Mouse (Mus musculus): ENCODE results near the gene Tgfb2. TPM values are rescaled to one million over a fixed set of nuclear protein-coding genes. Genes with fewer than 3 reads are reported as not detected.

Gene Tgfb2
- polyA plus RNA-seq, 1 experiment from 2014 or later: 45.0 TPM

DNA sequence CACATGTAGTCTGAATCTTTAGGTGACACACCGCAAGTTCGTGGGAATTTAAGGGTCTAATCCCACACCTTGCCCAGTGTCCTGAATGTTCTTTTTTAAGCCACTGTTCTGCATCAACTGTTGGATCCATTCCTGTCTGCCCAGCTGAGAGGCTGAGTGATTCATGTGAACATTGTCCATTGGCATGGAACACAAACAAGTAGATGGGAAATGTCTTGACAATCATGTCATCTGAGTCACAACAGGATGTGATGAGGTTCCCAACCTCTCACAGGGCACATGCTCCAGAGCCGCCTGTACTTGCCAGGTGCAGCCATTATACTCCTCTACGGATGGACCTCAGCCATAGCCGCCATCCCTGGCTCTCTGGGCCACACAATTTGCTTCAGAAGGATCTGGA lies 101.7 kb downstream of the Tgfb2 start:
- Histone ChIP-seq H3K27ac (replicated peaks; ENCODE audit: low read depth, low read length) (no peak overlapping the region), H3K4me2 (ENCODE audit: low read depth, severe bottlenecking) (no peak overlapping the region), H3K9me3 (ENCODE audit: control insufficient read depth, low read length) (no peaks in the 10 kb centered on the region), H3K27me3 (ENCODE audit: control insufficient read depth, insufficient read depth, low read length) (no peaks in the 10 kb centered on the region), H3K9ac (ENCODE audit: low read length) (no peak overlapping the region), H3K4me1 (ENCODE audit: control insufficient read depth, insufficient read depth, low read length) (0 out of 2 replicates have a peak, but pooled peaks cover 4% of the 10 kb centered on the region), H3K36me3 (ENCODE audit: control insufficient read depth, insufficient read depth, low read length) (no peaks in the 10 kb centered on the region), H3K4me3 (ENCODE audit: low read depth, low read length) (no peak overlapping the region)
- 90% methylated on average over 5 of the region's 5 CpGs for WGBS
- DNase-seq (ENCODE audit: low spot score) (no peak), ATAC-seq (ENCODE audit: insufficient number of reproducible peaks, low FRiP score, low TSS enrichment, low read depth) (no peak)

DNA sequence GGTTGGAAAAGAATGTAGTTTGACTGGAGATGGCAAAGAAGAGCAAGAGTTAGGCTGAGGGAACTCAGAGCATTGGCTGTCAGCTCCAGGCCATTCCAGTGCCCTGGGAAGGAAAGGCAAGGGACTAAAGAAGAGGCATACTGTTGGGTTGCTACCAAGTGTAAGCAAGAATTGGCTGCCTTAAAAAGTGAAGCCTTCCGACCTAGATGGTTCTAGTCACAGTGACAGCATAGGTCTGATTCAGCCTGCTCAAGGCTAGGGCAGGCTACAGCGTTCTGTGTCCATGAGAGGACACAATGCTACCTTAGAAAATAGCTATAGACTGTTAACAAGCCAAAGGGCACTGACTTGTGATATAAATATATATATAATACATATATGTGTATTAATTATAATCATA lies 117.6 kb downstream of the Tgfb2 start:
- H3K4me1 ChIP-seq (ENCODE audit: control insufficient read depth, insufficient read depth, low read length): no peaks in the 10 kb centered on the region
- H3K27ac ChIP-seq (replicated peaks; ENCODE audit: low read depth, low read length): no peak overlapping the region
- ATAC-seq (ENCODE audit: insufficient number of reproducible peaks, low FRiP score, low TSS enrichment, low read depth) (no peak), DNase-seq (ENCODE audit: low spot score) (no peak)
- no peak overlapping the region for H3K9ac ChIP-seq (ENCODE audit: low read length)
- no peaks in the 10 kb centered on the region for H3K9me3 ChIP-seq (ENCODE audit: control insufficient read depth, low read length)
- no peak overlapping the region for H3K4me2 ChIP-seq (ENCODE audit: low read depth, severe bottlenecking)
- H3K36me3 ChIP-seq (ENCODE audit: control insufficient read depth, insufficient read depth, low read length): no peaks in the 10 kb centered on the region
- WGBS: 89% methylated on average over 2 of the region's 2 CpGs
- H3K27me3 ChIP-seq (ENCODE audit: control insufficient read depth, insufficient read depth, low read length): no peaks in the 10 kb centered on the region
- no peak overlapping the region for H3K4me3 ChIP-seq (ENCODE audit: low read depth, low read length)

DNA sequence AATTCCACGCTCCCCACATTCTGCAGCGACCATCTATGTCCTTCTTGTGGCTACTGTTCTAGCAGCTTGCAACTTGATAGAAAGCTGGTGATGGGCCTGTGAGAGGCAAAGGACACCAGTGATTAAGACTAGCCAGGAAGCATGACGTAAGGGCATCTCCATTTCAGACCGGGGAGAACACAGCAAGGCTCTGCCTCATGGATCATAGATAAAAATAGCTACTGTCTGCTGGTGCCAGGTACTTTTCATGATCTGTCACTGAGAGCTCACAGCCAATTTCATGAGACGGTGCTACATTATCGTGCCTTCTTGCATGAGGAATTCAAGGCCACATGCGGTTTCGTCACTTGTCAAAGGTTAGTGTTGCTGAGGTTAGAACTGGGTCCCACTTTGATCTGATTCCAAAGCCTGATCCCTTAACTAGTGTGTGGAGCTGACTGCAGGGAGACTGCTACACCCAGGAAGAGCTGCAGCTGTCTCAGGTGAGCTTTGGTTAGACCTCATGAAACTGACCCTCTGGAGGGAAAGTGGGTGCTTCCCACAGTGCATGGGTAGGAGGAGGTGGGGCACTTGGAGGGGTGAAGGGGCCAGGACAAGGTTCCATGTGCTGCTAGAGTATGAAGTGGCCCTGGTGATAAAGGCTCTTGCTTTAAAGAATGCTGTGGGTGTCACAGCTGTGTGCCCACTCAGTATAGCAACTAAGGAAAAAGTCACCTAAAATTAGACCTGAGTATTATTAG lies 118.6 kb downstream of the Tgfb2 start:
- H3K4me1 ChIP-seq (ENCODE audit: control insufficient read depth, insufficient read depth, low read length): no peaks in the 10 kb centered on the region
- no peaks in the 10 kb centered on the region for H3K9me3 ChIP-seq (ENCODE audit: control insufficient read depth, low read length)
- H3K4me2 ChIP-seq (ENCODE audit: low read depth, severe bottlenecking): no peak overlapping the region
- no peaks in the 10 kb centered on the region for H3K36me3 ChIP-seq (ENCODE audit: control insufficient read depth, insufficient read depth, low read length)
- H3K27ac ChIP-seq (replicated peaks; ENCODE audit: low read depth, low read length): no peak overlapping the region
- no peak overlapping the region for H3K9ac ChIP-seq (ENCODE audit: low read length)
- no peak for ATAC-seq (ENCODE audit: insufficient number of reproducible peaks, low FRiP score, low TSS enrichment, low read depth)
- WGBS: 86% methylated on average over 8 of the region's 8 CpGs
- H3K27me3 ChIP-seq (ENCODE audit: control insufficient read depth, insufficient read depth, low read length): no peaks in the 10 kb centered on the region
- no peak for DNase-seq (ENCODE audit: low spot score)
- no peak overlapping the region for H3K4me3 ChIP-seq (ENCODE audit: low read depth, low read length)

DNA sequence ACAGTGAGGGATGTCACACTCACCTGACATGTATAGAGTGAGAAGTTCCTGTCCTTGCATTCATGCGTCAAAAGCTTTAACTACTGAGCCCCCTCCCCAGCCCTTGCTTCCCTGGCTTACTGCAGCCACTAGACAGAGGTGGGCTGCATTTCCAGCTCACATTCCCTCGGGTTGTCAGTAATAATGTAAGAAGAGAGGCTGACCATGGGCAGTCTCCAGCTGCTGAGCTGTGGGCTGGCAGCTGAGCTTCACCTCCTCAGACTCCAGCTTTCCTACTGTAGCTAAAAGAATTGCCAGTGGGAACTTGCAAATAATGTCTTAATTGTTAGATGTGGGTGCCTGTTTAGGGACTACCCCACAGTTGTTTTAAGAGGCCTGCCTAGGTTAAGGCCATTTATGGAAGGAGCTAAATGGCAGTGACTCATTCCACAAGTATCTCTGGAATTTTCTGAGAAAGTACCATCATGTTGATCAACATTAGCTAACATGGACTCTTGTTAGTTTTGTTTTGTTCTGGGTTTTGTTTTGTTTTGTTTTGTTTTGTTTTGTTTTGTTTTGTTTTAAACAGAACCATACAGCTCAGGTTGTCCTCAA lies 120.1 kb downstream of the Tgfb2 start:
- H3K4me2 ChIP-seq (ENCODE audit: low read depth, severe bottlenecking): no peak overlapping the region
- H3K9me3 ChIP-seq (ENCODE audit: control insufficient read depth, low read length): no peaks in the 10 kb centered on the region
- H3K27me3 ChIP-seq (ENCODE audit: control insufficient read depth, insufficient read depth, low read length): no peaks in the 10 kb centered on the region
- H3K4me1 ChIP-seq (ENCODE audit: control insufficient read depth, insufficient read depth, low read length): no peaks in the 10 kb centered on the region
- 58% methylated on average over 2 of the region's 2 CpGs for WGBS
- no peak overlapping the region for H3K27ac ChIP-seq (replicated peaks; ENCODE audit: low read depth, low read length)
- no peaks in the 10 kb centered on the region for H3K36me3 ChIP-seq (ENCODE audit: control insufficient read depth, insufficient read depth, low read length)
- DNase-seq (ENCODE audit: low spot score): no peak
- ATAC-seq (ENCODE audit: insufficient number of reproducible peaks, low FRiP score, low TSS enrichment, low read depth): no peak
- H3K4me3 ChIP-seq (ENCODE audit: low read depth, low read length): no peak overlapping the region
- H3K9ac ChIP-seq (ENCODE audit: low read length): no peak overlapping the region

DNA sequence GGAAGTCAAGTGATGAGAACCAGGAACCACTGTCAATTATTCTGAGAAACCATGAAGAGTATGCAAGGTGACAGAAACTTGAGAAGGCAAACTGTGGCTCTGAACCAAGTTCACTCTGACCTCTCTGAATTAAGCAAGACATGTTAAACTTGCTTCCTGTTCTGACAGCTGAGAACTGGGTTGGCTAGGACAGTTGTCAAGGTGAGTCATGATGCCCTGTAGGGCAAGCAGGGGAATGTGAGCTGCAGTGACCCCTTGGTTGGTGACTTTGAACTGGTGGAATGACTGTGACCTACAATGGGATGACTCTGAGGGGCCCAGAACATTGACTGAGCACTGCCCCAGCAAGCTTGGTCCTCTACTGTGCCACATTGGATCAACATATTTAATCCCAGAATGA lies 121.9 kb downstream of the Tgfb2 start:
- H3K9me3 ChIP-seq (ENCODE audit: control insufficient read depth, low read length): no peaks in the 10 kb centered on the region
- DNase-seq (ENCODE audit: low spot score) (no peak), ATAC-seq (ENCODE audit: insufficient number of reproducible peaks, low FRiP score, low TSS enrichment, low read depth) (no peak)
- H3K9ac ChIP-seq (ENCODE audit: low read length): no peak overlapping the region
- H3K27me3 ChIP-seq (ENCODE audit: control insufficient read depth, insufficient read depth, low read length): no peaks in the 10 kb centered on the region
- H3K4me2 ChIP-seq (ENCODE audit: low read depth, severe bottlenecking): no peak overlapping the region
- no peak overlapping the region for H3K4me3 ChIP-seq (ENCODE audit: low read depth, low read length)
- H3K36me3 ChIP-seq (ENCODE audit: control insufficient read depth, insufficient read depth, low read length): no peaks in the 10 kb centered on the region
- H3K27ac ChIP-seq (replicated peaks; ENCODE audit: low read depth, low read length): no peak overlapping the region
- H3K4me1 ChIP-seq (ENCODE audit: control insufficient read depth, insufficient read depth, low read length): no peaks in the 10 kb centered on the region

DNA sequence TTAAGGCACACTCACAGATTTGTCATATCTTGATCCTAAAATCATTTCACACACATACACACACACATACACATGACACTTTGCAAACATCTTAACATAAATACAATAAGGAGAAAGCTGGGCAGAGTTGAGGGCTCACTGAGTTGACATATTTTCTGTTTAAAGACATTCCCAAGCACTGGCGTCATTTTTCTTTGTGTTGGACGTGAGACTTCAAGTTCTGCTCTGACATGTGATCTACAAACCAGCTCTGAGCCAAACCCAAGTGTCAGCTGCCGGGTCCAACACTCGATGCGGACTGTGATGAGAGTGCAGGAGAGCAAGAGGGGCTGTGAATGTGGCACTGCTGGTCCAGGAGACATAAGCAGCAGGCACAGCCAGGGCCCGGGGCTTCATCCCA lies 123.7 kb downstream of the Tgfb2 start:
- Histone ChIP-seq H3K27me3 (ENCODE audit: control insufficient read depth, insufficient read depth, low read length) (no peaks in the 10 kb centered on the region), H3K4me3 (ENCODE audit: low read depth, low read length) (no peak overlapping the region), H3K4me1 (ENCODE audit: control insufficient read depth, insufficient read depth, low read length) (no peaks in the 10 kb centered on the region), H3K9ac (ENCODE audit: low read length) (no peak overlapping the region), H3K4me2 (ENCODE audit: low read depth, severe bottlenecking) (no peak overlapping the region), H3K36me3 (ENCODE audit: control insufficient read depth, insufficient read depth, low read length) (no peaks in the 10 kb centered on the region), H3K27ac (replicated peaks; ENCODE audit: low read depth, low read length) (no peak overlapping the region), H3K9me3 (ENCODE audit: control insufficient read depth, low read length) (no peaks in the 10 kb centered on the region)
- no peak for ATAC-seq (ENCODE audit: insufficient number of reproducible peaks, low FRiP score, low TSS enrichment, low read depth)
- WGBS: 83% methylated on average over 6 of the region's 6 CpGs
- DNase-seq (ENCODE audit: low spot score): no peak

DNA sequence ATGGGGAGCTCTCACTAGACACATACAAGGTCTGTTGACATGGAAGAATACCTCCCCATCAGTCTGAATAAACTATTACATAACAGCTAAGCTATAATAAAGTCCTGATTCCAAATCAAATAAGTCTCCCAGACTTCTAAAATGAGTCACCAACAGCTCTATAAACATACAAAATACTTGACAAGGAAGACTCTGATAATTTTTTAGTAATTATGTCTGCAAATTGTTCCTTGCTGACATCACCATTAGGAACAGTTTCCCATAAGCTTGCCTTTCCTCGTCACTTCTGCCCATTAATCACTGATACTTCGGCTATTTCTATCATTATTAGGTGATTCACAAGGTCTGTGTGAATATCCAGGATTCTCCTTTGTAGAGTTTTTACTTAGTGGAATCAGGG lies 124.1 kb downstream of the Tgfb2 start:
- H3K27ac ChIP-seq (replicated peaks; ENCODE audit: low read depth, low read length): no peak overlapping the region
- WGBS: 82% methylated on average over 2 of the region's 2 CpGs

DNA sequence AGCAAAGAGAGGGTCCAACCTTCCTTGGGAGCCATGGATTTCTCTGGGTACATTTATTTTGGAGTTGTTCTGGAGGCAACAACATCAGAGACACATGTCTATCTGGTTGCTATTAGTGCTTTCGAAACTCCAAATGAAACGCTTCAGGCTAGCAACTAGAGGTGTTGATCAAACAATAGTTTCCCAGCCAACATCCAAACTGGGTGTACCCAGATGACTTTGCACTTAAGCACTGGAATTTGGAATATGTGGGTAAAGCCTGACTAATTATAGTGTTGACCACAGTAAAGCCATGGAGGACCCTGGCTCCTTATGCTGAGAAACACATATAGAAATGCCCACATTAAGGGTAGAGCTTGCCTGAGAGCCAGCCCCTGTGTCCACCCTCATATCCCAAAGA lies 124.7 kb downstream of the Tgfb2 start:
- ATAC-seq (ENCODE audit: insufficient number of reproducible peaks, low FRiP score, low TSS enrichment, low read depth) (no peak), DNase-seq (ENCODE audit: low spot score) (no peak)
- H3K4me1 ChIP-seq (ENCODE audit: control insufficient read depth, insufficient read depth, low read length): no peaks in the 10 kb centered on the region
- H3K9ac ChIP-seq (ENCODE audit: low read length): no peak overlapping the region
- no peak overlapping the region for H3K4me2 ChIP-seq (ENCODE audit: low read depth, severe bottlenecking)
- no peak overlapping the region for H3K27ac ChIP-seq (replicated peaks; ENCODE audit: low read depth, low read length)
- no peak overlapping the region for H3K4me3 ChIP-seq (ENCODE audit: low read depth, low read length)
- 85% methylated on average over 2 of the region's 2 CpGs for WGBS
- no peaks in the 10 kb centered on the region for H3K9me3 ChIP-seq (ENCODE audit: control insufficient read depth, low read length)
- H3K27me3 ChIP-seq (ENCODE audit: control insufficient read depth, insufficient read depth, low read length): no peaks in the 10 kb centered on the region
- H3K36me3 ChIP-seq (ENCODE audit: control insufficient read depth, insufficient read depth, low read length): no peaks in the 10 kb centered on the region

More for the DNA sequence above, 124.1 kb downstream of the Tgfb2 start:
- no peaks in the 10 kb centered on the region for H3K9me3 ChIP-seq (ENCODE audit: control insufficient read depth, low read length)
- no peak overlapping the region for H3K9ac ChIP-seq (ENCODE audit: low read length)
- H3K4me3 ChIP-seq (ENCODE audit: low read depth, low read length): no peak overlapping the region
- H3K4me2 ChIP-seq (ENCODE audit: low read depth, severe bottlenecking): no peak overlapping the region
- no peaks in the 10 kb centered on the region for H3K4me1 ChIP-seq (ENCODE audit: control insufficient read depth, insufficient read depth, low read length)
- DNase-seq (ENCODE audit: low spot score): no peak
- no peaks in the 10 kb centered on the region for H3K27me3 ChIP-seq (ENCODE audit: control insufficient read depth, insufficient read depth, low read length)
- ATAC-seq (ENCODE audit: insufficient number of reproducible peaks, low FRiP score, low TSS enrichment, low read depth): no peak
- no peaks in the 10 kb centered on the region for H3K36me3 ChIP-seq (ENCODE audit: control insufficient read depth, insufficient read depth, low read length)

DNA sequence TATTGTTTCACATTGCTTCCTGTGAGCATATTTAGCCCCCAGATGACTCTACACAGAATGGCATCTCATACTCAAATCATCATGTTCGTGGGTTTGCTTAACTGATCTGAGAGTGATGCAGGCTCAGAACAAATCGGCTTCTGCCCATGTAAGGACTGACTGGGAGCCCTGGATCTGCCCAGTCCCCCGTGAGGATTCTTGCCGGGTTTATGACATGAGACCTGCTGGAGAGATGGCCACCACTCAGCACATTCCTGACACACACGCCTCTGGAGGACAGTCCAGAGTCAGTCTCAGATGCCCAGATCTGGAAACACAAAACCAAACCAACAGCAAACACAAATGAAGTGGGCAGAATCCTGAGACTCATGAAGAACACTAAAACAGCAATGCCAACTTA lies 128.5 kb downstream of the Tgfb2 start:
- 75% methylated on average over 5 of the region's 5 CpGs for WGBS
- H3K36me3 ChIP-seq (ENCODE audit: control insufficient read depth, insufficient read depth, low read length): no peaks in the 10 kb centered on the region
- no peak overlapping the region for H3K27ac ChIP-seq (replicated peaks; ENCODE audit: low read depth, low read length)
- no peaks in the 10 kb centered on the region for H3K27me3 ChIP-seq (ENCODE audit: control insufficient read depth, insufficient read depth, low read length)
- no peak overlapping the region for H3K4me3 ChIP-seq (ENCODE audit: low read depth, low read length)
- H3K4me1 ChIP-seq (ENCODE audit: control insufficient read depth, insufficient read depth, low read length): no peaks in the 10 kb centered on the region
- no peaks in the 10 kb centered on the region for H3K9me3 ChIP-seq (ENCODE audit: control insufficient read depth, low read length)
- DNase-seq (ENCODE audit: low spot score) (no peak), ATAC-seq (ENCODE audit: insufficient number of reproducible peaks, low FRiP score, low TSS enrichment, low read depth) (no peak)
- no peak overlapping the region for H3K4me2 ChIP-seq (ENCODE audit: low read depth, severe bottlenecking)
- H3K9ac ChIP-seq (ENCODE audit: low read length): no peak overlapping the region
